In the genomic region with DNA sequence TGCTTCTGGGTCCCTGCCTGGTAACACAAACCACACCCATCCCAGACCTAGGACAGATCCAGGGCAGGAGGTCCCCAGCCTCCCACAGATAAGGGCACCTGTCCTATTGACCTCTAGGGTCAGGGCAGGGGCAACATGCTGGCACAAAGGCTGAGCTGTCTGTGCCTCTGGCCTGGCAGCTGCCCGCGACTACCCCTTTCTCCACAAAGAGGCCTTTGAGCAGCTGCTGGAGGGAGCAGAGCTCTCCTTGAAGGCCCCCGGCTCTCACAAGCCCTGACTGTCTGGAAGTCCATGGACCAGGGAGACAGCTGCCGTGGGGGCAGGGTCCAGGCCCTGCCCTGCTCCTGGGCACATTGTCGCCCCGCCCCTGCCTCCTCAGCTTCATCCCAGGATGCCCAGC, we compare ENCODE assay signal across 10 mouse cellular contexts. TPM values are rescaled to one million over a fixed set of nuclear protein-coding genes. Genes with fewer than 3 reads are reported as not detected.
DNase-seq lines count a peak whose midpoint lies in the region; ATAC-seq and TF ChIP-seq lines count a peak whose summit lies in the region.
"Had no signal": no experiment of that assay in that cellular context is flagged by ENCODE, and none has a peak within 500 bp of the region (broad histone marks: within the 10 kb centered on the region; RNA-seq: fewer than 3 reads in every experiment).

No protein-coding gene starts in this region.

- H3K27me3 ChIP-seq in embryonic facial prominence, embryonic 15.5 days, result no peaks in the 10 kb centered on the region
- no peaks in the 10 kb centered on the region for H3K27me3 ChIP-seq in hindbrain, postnatal 0 days (ENCODE audit: insufficient read depth, low read length)
- no peaks in the 10 kb centered on the region for H3K27me3 ChIP-seq in midbrain, postnatal 0 days (ENCODE audit: insufficient read depth, low read length)

- H3K9me3 ChIP-seq in embryonic facial prominence, embryonic 15.5 days (replicated peaks), result no peaks in the 10 kb centered on the region
- no peaks in the 10 kb centered on the region for H3K9me3 ChIP-seq in hindbrain, postnatal 0 days (ENCODE audit: low read length)
- no peaks in the 10 kb centered on the region for H3K9me3 ChIP-seq in midbrain, postnatal 0 days (ENCODE audit: low read length)
- H3K9me3 ChIP-seq: liver, embryonic 15.5 days had no signal

- H3K4me1 ChIP-seq in embryonic facial prominence, embryonic 15.5 days, result peaks cover 86% of the 10 kb centered on the region
- peaks cover 27% of the 10 kb centered on the region for H3K4me1 ChIP-seq in hindbrain, postnatal 0 days (ENCODE audit: insufficient read depth, low read length)
- peaks cover 8% of the 10 kb centered on the region; the same call in 1 of the 2 replicates for H3K4me1 ChIP-seq in midbrain, postnatal 0 days (ENCODE audit: insufficient read depth, low read length)

- H3K27ac ChIP-seq in embryonic facial prominence, embryonic 15.5 days (replicated peaks), result peak overlapping the region; percentile 35
- peak overlapping the region; percentile 45 for H3K27ac ChIP-seq in hindbrain, postnatal 0 days
- H3K27ac ChIP-seq in midbrain, postnatal 0 days (ENCODE audit: low read depth, low read length), result no peak overlapping the region
- H3K27ac ChIP-seq: liver, embryonic 15.5 days had no signal

- no peaks in the 10 kb centered on the region for H3K36me3 ChIP-seq in embryonic facial prominence, embryonic 15.5 days
- H3K36me3 ChIP-seq in hindbrain, postnatal 0 days (ENCODE audit: insufficient read depth, low read length), result no peaks in the 10 kb centered on the region
- H3K36me3 ChIP-seq in midbrain, postnatal 0 days (ENCODE audit: insufficient read depth, low read length), result no peaks in the 10 kb centered on the region
- H3K36me3 ChIP-seq: liver, embryonic 15.5 days had no signal

- peak; percentile 62 for ATAC-seq in embryonic facial prominence, embryonic 15.5 days (ENCODE audit: insufficient number of reproducible peaks, low FRiP score, low TSS enrichment, low read depth)
- peak; percentile 67 for ATAC-seq in hindbrain, postnatal 0 days
- peak; percentile 19; the same call in 1 of the 2 replicates for ATAC-seq in midbrain, postnatal 0 days (ENCODE audit: low FRiP score)

- intact Hi-C loops in heart, postnatal 14 days (cut with DNase I), result no loop called here

- no peak for TF ChIP-seq CTCF in hindbrain, postnatal 0 days (IDR thresholded peaks at IDR 0.05; ENCODE audit: low read depth)
- TF ChIP-seq CTCF in midbrain, postnatal 0 days (IDR thresholded peaks at IDR 0.05), result no peak

- WGBS in embryonic facial prominence, embryonic 15.5 days, result 49% methylated on average over 6 of the region's 6 CpGs
- WGBS in hindbrain, postnatal 0 days, result 41% methylated on average over 6 of the region's 6 CpGs
- WGBS in midbrain, postnatal 0 days, result 53% methylated on average over 6 of the region's 6 CpGs

- no peak overlapping the region for H3K4me2 ChIP-seq in embryonic facial prominence, embryonic 15.5 days (replicated peaks)
- H3K4me2 ChIP-seq in hindbrain, postnatal 0 days (ENCODE audit: low read depth, low read length), result no peak overlapping the region
- no peak overlapping the region for H3K4me2 ChIP-seq in midbrain, postnatal 0 days (ENCODE audit: low read depth, low read length, poor library complexity, severe bottlenecking)
- H3K4me2 ChIP-seq: liver, embryonic 15.5 days had no signal

- no peak overlapping the region for H3K9ac ChIP-seq in embryonic facial prominence, embryonic 15.5 days
- H3K9ac ChIP-seq in hindbrain, postnatal 0 days (replicated peaks; ENCODE audit: low read length), result no peak overlapping the region
- H3K9ac ChIP-seq in midbrain, postnatal 0 days (replicated peaks; ENCODE audit: low read length, poor library complexity, severe bottlenecking), result no peak overlapping the region
- H3K9ac ChIP-seq: liver, embryonic 15.5 days had no signal

- DNase-seq in kidney, postnatal 25 days, result peak; percentile 53 to 84
- no peak for DNase-seq in kidney, adult 11 months
- peak; percentile 63 for DNase-seq in hindbrain, postnatal 0 days (ENCODE audit: low spot score)
- DNase-seq in midbrain, postnatal 0 days (ENCODE audit: low spot score), result peak; percentile 66
- no peak for DNase-seq in urinary bladder, postnatal 14 days (ENCODE audit: low spot score)
- DNase-seq in yolk sac, embryonic 10.5 days (ENCODE audit: low spot score), result no peak
- DNase-seq in heart, postnatal 14 days, result no peak

- H3K4me3 ChIP-seq in embryonic facial prominence, embryonic 15.5 days (replicated peaks), result no peak overlapping the region
- H3K4me3 ChIP-seq in hindbrain, postnatal 0 days (ENCODE audit: low read length), result no peak overlapping the region
- H3K4me3 ChIP-seq in midbrain, postnatal 0 days (ENCODE audit: low read depth, low read length), result no peak overlapping the region
- H3K4me3 ChIP-seq: liver, embryonic 15.5 days had no signal

RNA-seq across cellular contexts. Expression of gene Flrt1, which starts 49.7 kb away (rescaled TPM):
- polyA plus RNA-seq in embryonic facial prominence, embryonic 15.5 days (2015; fragmentation: Nextera tagmentation; extraction: Ambion mirVana), result 13.5 and 19.2 TPM in 2 replicates
- 8.4 and 10.1 TPM in 2 replicates for total RNA-seq in hindbrain, postnatal 0 days (2014; rRNA removed)
- polyA plus RNA-seq in hindbrain, postnatal 0 days (2015; fragmentation: Nextera tagmentation; extraction: Ambion mirVana), result 7.8 and 8.1 TPM in 2 replicates
- 9.9 and 11.4 TPM in 2 replicates for total RNA-seq in midbrain, postnatal 0 days (2014; rRNA removed)
- 9.8 and 11.9 TPM in 2 replicates for polyA plus RNA-seq in midbrain, postnatal 0 days (2015; fragmentation: Nextera tagmentation; extraction: Ambion mirVana)
- total RNA-seq in heart, postnatal 14 days (2021), result 1 to 10 TPM in 1 of 2 experiments, under 1 TPM in 1; 0.98 to 1.0 TPM
- total RNA-seq: hematopoietic stem cell, adult 5-6 weeks had no signal

RNA-seq across cellular contexts. Expression of gene Otub1, which starts 50.9 kb away (rescaled TPM):
- 206 and 214 TPM in 2 replicates for polyA plus RNA-seq in embryonic facial prominence, embryonic 15.5 days (2015; fragmentation: Nextera tagmentation; extraction: Ambion mirVana)
- 216 and 233 TPM in 2 replicates for total RNA-seq in hindbrain, postnatal 0 days (2014; rRNA removed)
- 248 and 253 TPM in 2 replicates for polyA plus RNA-seq in hindbrain, postnatal 0 days (2015; fragmentation: Nextera tagmentation; extraction: Ambion mirVana)
- total RNA-seq in midbrain, postnatal 0 days (2014; rRNA removed), result 236 and 242 TPM in 2 replicates
- polyA plus RNA-seq in midbrain, postnatal 0 days (2015; fragmentation: Nextera tagmentation; extraction: Ambion mirVana), result 257 and 277 TPM in 2 replicates
- total RNA-seq in heart, postnatal 14 days (2021), result 10 to 100 TPM; 77.4 to 79.9 TPM

Comparison
In these comparisons a context has a peak if more than half of its experiments do, and no peak if none do; other contexts are left out.
1. DNase-seq: peak in kidney, postnatal 25 days (2 of 2), hindbrain, postnatal 0 days (single experiment) and midbrain, postnatal 0 days (single experiment); none in kidney, adult 11 months (single experiment), urinary bladder, postnatal 14 days (single experiment), yolk sac, embryonic 10.5 days (single experiment) and heart, postnatal 14 days (0 of 2).
2. Peak in every context shown above with its lines, with median percentiles within 50 percentile points of each other: ATAC-seq.